Mouse (Mus musculus) B cell, adult (primary cell): ENCODE measurements around the gene Trhr2. TPM values are rescaled to one million over a fixed set of nuclear protein-coding genes. Genes with fewer than 3 reads are reported as not detected.

Experiments used
- total RNA-seq: library from RNA; stranded (reverse); gene quantifications from 4 replicates; pipeline ENCODE4 v1.2.4, GENCODE M21; 2023; ENCODE audit not compliant: inconsistent age

Trhr2 gene
- 0.51 TPM in 1 of 4 replicates, not detected in the others for total RNA-seq

DNA sequence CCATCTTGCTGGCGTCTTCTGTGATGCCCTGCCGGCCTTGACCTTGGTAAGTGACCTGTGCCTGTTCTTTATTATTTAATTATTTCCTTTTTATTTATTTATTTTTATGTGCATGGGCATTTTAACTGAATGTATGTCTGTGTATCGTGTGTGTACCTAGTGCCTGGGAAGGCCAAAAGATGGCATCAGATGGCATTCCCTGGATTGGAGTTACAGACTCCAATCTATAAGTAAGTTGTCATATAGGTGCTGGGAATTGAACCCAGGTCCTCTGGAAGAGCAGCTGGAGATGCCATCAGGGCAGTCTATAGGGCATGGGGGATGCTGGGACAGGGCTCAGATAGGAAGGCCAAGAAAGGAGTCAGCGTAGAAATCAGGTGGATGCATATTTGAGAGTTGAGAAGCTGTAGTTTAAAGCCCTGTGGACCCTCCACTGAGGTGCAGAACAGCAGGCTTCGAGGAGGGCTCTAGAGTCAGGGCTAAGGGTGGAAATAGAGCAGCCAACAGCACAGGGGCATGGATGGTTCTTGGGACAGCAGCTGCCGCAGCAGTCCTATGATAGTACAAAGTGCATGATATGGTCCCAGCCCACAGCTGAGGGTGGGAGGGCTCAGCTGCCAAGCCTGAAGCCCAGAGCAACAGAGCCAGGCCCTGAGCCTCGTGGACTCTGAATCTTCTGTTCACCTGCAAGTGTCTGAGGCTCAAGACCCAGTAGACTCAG, at the start of gene Trhr2:
Gene Trhr2, minus strand, starts transcription at position 51 of the 721 bp plus-strand sequence.

DNA sequence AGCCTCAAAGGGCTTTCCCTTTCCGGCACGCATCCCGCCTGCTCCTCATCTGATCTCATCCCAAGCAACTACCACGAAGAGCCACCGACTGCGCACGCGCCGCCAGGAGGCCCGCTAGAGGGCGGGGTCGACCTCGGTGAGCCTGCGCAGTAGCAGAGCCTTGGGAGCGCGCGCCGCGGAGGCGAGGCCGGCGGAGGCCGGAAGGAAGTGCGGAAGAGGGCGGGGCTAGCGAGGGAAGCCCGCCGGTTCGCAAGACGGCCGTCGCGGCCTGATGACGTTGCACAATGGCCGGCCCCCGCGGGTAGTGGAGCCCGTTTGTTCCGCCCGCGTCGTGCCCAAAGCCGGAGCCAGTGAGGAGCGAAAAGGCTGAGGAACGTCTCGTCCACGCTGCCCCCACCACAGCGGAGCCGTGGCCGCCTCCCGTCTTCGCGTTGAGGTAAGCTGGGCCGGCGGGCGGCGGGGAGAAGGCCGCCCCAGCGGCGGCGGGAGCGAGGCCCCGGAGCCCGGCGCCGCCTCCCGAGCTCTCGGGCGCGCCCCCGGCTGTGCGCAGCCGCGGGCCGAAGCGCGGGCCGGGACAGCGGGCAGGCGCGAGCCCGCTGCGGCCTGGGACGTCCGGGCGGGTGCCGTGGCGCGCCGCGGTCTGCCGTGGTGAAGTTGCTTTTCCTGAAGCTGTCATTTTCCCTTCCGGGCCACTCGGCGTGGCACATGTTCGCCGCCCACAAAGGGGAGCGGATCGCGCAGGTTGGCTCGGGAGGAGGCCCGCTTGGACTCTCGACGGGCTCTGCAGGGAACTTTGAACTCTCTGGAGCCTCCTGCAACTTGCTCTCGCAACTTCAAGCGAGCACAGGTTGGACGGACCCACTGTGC, 16.1 kb upstream of the Trhr2 start, which contains the start of gene Zc3h18:
Gene Zc3h18, plus strand, starts transcription at position 245 of the 867 bp plus-strand sequence.

Other genes starting within 250 kb of the Trhr2 start
- gene Zfpm1, start 78.6 kb downstream of the Trhr2 start, total RNA-seq: 22.1 to 29.0 TPM (median 22.8 TPM) in 4 replicates
- 97.1 to 111 TPM (median 102 TPM) in 4 replicates for gene Zc3h18, start 15.9 kb upstream of the Trhr2 start, total RNA-seq
- 0.83 to 2.5 TPM (median 1.8 TPM) in 3 of 4 replicates, not detected in the other for gene Il17c, start 61.3 kb upstream of the Trhr2 start, total RNA-seq
- 306 to 340 TPM (median 317 TPM) in 4 replicates for gene Cyba, start 72.2 kb upstream of the Trhr2 start, total RNA-seq
- gene Mvd, start 82.7 kb upstream of the Trhr2 start, total RNA-seq: 4.8 to 6.9 TPM (median 6.2 TPM) in 4 replicates
- 3.1 to 4.4 TPM (median 3.9 TPM) in 4 replicates for gene Snai3, start 100.0 kb upstream of the Trhr2 start, total RNA-seq
- 38.7 to 43.7 TPM (median 41.0 TPM) in 4 replicates for gene Rnf166, start 115.3 kb upstream of the Trhr2 start, total RNA-seq
- 57.5 to 66.9 TPM (median 58.8 TPM) in 4 replicates for gene Ctu2, start 115.4 kb upstream of the Trhr2 start, total RNA-seq
- gene Piezo1, start 190.6 kb upstream of the Trhr2 start, total RNA-seq: 50.5 to 55.1 TPM (median 53.3 TPM) in 4 replicates
- gene Cdt1, start 207.3 kb upstream of the Trhr2 start, total RNA-seq: 154 to 175 TPM (median 169 TPM) in 4 replicates
- gene Aprt, start 216.2 kb upstream of the Trhr2 start, total RNA-seq: 78.0 to 94.8 TPM (median 88.3 TPM) in 4 replicates